Comparison of ENCODE assay signal across 21 mouse cellular contexts in genomic region chr9:95180005-95180404, GRCm38 (mm10).
"Had no signal": no experiment of that assay in that cellular context is flagged by ENCODE, and none has a peak within 500 bp of the region (broad histone marks: within the 10 kb centered on the region; RNA-seq: fewer than 3 reads in every experiment).

No protein-coding gene starts in this region.

- H3K4me3 ChIP-seq: heart, embryonic 10.5 days; heart, embryonic 12.5 days; hindbrain, embryonic 13.5 days; hindbrain, embryonic 15.5 days; layer of hippocampus, adult 2 months; left cerebral cortex, adult 2 months; limb, embryonic 10.5 days; limb, embryonic 12.5 days; liver, embryonic 13.5 days had no signal

- H3K27ac ChIP-seq: heart, embryonic 10.5 days; hindbrain, embryonic 13.5 days; hindbrain, embryonic 15.5 days; hindbrain, postnatal 0 days; layer of hippocampus, adult 2 months; left cerebral cortex, adult 2 months; liver, embryonic 13.5 days had no signal

- H3K9ac ChIP-seq: heart, embryonic 12.5 days; hindbrain, embryonic 13.5 days; hindbrain, embryonic 15.5 days; limb, embryonic 12.5 days; liver, embryonic 13.5 days had no signal

- H3K9me3 ChIP-seq: heart, embryonic 10.5 days; heart, embryonic 12.5 days; hindbrain, embryonic 13.5 days; hindbrain, embryonic 15.5 days; limb, embryonic 10.5 days; limb, embryonic 12.5 days; liver, embryonic 13.5 days had no signal

- ATAC-seq: hindbrain, postnatal 0 days had no signal

- H3K36me3 ChIP-seq: heart, embryonic 10.5 days; heart, embryonic 12.5 days; hindbrain, embryonic 13.5 days; hindbrain, embryonic 15.5 days; limb, embryonic 10.5 days; limb, embryonic 12.5 days; liver, embryonic 13.5 days had no signal

- H3K27me3 ChIP-seq: heart, embryonic 12.5 days; hindbrain, embryonic 13.5 days; hindbrain, embryonic 15.5 days; limb, embryonic 12.5 days; liver, embryonic 13.5 days had no signal

- DNase-seq: gastrocnemius, postnatal 14 days; gastrocnemius, postnatal 36 days; heart, adult 18-20 months; heart, postnatal 10 days; heart, postnatal 36 days; kidney, adult 18-20 months; kidney, adult 8-10 months; kidney, postnatal 10 days; kidney, postnatal 25 days; kidney, postnatal 4 days; liver, embryonic 13.5 days had no signal

- H3K4me2 ChIP-seq: heart, embryonic 12.5 days; hindbrain, embryonic 13.5 days; hindbrain, embryonic 15.5 days; limb, embryonic 12.5 days; liver, embryonic 11.5 days; liver, embryonic 13.5 days had no signal

- H3K4me1 ChIP-seq: heart, embryonic 10.5 days; heart, embryonic 12.5 days; liver, embryonic 13.5 days had no signal
